Mouse (Mus musculus) adrenal gland (tissue): Measurements from ENCODE around the gene Setd1a.
"Not testable (repeated sequence)": the region's sequence is repeated elsewhere in the genome, so short reads cannot be mapped to it uniquely, and the experiment has no call there.

Source experiments
- intact Hi-C: fragments of 180-260 bp; cut with DNase I; formaldehyde crosslinking; loops from one replicate; pipeline ENCODE4 v1.15.1; 2025

Setd1a gene

DNA sequence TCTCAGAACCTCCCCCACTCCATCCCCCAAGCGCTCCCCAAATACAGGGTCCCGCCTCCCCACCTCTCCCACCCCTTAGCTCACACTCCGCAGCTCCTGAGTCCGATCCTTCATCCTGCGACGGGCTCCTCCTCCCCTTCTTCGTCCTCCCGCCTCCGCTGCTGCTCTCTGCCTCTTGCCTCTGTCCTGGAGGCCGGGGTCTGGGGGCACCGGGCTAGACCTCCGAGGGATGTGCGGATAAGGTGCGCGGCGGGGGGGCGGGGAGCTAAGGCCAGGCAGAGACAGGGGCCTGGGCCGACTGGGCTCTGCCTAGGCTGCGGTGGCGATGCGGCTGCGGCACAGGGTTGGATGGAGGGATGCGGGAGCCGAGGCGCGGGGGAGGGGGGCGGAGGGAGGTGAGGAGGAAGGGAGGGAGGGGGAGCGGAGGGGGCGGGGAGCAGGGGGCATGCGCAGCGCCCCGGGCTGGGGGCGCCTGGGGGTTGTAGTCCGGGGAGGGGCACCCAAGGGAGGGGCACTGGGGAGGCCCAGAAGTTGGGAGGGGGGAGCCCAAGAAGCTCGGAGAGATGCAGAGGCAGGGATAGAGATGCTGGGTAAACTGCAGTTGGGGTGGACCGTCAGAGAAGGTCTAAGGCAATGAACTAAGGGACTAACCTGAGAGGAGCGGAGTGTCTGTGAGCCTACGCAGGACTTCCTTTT, 47.9 kb downstream of the Setd1a start, which contains the start of the genes Stx4a and Stx1b:
Stx4a (plus strand) TSS at position 119 of the 696 bp plus-strand sequence.
Stx1b (minus strand) TSS at position 374 of the 696 bp plus-strand sequence.
- intact Hi-C loops = no loop called here

DNA sequence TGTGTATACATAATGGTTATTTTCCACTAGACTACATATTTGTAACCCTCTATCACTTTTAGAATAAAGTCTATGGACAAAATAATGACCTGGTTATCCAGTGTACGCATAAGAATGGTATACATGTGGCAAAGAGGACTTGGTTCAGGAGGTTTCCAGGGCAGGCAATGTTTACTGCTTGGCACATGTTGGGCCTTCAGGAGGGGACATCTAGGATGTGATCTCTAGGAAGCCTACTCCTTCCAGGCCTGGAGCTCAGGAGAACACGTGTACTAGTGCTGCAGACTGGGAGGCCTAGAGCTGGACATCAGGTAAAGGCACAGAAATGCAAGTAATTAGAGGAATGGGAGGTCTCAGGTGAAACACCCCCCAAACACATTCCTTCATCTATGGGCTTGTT, 59.1 kb downstream of the Setd1a start:
- intact Hi-C loops = no loop called here

DNA sequence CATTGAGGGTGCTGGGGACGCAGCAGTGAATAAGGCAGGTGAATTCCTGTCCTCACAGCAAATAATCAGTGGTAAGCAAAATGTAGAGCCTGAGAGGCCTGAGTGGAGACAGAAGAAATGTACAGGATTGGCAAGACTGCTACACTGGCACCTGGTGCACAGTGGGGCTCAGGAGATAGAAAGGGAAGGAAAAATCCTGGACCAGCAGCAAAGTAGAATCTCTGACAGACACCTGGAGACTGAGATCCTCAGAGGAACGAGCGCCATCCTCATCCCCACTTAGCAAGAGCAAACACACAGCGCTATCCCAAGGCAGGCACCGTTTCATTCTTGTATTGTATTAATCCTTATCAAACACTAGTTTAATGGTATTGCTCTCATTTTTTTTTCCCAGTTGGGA, 61.0 kb downstream of the Setd1a start:
- intact Hi-C loops = no loop called here

DNA sequence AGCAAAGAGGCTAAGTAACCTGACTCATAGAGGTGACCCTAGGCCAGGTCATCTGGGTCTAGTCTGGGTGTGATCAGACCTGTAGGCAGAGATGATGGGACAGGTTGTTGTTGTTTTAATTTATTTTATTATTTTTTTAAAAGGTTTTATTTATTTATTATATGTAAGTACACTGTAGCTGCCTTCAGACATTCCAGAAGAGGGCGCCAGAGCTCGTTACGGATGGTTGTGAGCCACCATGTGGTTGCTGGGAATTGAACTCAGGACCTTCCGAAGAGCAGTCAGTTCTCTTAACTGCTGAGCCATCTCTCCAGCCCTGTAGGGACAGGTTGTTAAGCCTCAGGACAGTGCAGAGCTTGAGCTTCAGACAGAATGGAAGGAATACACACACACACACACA, 61.4 kb downstream of the Setd1a start:
- intact Hi-C loops = not testable (repeated sequence)

DNA sequence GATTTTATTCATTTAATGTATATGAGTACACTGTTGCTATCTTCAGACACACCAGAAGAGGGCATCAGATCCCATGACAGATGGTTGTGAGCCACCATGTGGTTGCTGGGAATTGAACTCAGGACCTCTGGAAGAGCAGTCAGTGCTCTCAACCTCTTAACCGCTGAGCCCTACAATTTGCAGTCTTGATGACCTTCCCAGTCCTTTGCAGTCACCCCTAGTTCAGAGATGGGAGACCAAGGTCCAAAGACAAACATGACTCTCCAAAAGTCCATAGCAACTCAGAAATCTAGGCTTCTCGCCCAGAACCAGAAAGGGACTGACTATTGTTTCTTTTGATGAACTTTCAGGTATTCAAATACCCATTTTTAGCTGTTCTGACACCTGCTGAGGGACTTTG, 63.6 kb downstream of the Setd1a start:
- intact Hi-C loops = loop anchor here (2.0 to 5.0 kb wide), 2 partner anchors 37 to 39 kb away; partner anchors contain the start of genes Hsd3b7, Zfp646 and Zfp668

DNA sequence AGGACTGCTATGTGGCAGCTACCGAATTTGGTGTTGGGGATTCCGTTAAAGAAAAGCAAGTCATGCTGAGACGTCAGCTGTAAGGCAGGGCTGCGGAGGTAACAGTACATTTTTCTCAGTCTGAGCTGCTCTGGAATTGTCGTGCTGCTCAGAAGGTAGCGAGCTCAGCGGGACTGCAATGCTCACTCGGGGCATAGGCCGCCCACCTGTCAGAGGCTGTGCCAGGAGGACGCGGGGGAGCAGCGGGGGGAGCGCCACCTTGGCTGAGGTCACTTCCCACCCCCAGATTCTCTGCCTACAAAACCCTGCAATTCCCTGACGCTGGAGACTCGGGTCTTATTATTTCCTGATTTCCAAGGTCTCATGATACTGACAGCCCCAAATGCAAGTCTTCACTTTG, 64.4 kb downstream of the Setd1a start:
- intact Hi-C loops = loop anchor here (2.0 to 5.0 kb wide), 2 partner anchors 36 to 40 kb away; partner anchors contain the start of genes Hsd3b7, Zfp646 and Zfp668

DNA sequence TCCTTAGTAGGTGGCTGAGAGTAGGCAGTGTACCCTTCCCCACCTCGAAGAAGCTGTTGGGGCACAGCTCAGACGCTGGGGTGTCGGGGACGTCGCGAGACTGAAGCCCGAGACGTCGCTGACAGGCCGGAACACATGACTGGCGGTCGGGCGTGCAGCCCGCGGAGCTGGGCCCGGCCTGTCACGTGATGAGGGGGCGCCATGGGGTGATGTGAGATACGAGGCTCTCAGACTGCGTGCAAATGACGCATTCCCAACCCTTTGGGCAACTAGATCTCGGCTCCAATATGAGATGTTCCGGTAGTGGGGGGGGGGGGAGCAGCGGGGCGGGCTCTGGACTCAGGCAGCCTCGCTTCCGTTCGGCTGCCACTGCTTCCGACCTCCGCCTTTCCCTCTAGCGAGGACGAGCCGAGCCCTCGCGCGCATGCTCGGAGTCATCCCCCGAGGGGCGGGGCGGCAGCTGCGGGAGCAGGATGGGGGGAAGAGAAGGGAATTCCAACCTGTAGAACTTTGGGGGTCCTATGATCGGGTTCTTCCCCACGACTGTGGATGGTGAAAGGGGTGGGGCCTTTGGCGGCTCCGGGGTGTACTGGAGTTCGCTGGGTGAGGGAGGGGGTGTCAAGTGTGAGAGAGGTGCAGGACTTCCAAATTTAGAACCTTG, 65.0 kb downstream of the Setd1a start:
- intact Hi-C loops = loop anchor here (2.0 to 5.0 kb wide), 2 partner anchors 36 to 41 kb away; partner anchors contain the start of genes Hsd3b7, Zfp646 and Zfp668

DNA sequence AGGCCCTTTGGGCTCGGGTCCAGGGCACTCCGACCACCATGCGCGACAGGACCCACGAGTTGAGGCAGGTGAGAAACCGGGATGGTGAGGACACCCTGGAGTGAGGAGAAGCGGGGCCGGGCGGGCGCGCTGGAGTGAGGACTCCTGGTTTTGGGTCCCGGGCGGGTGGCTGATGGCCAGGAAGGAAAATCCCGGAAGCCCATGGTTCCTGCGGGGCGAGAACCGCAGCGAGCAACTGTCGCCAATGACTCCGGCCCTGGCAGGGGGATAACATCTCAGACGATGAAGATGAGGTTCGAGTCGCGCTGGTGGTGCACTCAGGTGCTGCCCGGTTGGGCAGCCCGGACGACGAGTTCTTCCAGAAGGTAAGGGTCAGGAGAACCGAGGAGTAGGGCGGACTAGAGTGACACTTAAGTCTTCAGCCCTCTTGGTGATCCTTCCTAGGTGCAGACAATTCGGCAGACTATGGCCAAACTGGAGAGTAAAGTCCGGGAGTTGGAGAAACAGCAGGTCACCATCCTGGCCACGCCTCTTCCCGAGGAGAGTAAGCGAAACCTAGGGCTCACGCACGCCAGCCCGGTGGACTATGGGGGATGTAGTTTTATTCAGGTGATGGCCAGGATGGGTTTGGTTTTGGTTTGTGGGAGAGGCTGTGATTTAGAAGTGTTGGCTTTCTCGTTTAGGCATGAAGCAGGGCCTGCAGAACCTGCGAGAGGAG, 65.7 kb downstream of the Setd1a start:
- intact Hi-C loops = loop anchor here (5.0 kb wide), 1 partner anchor 35 kb away; the partner anchor contains the start of genes Zfp646 and Zfp668
